Mouse (Mus musculus): ENCODE measurements around the gene Bahcc1. TPM values are rescaled to one million over a fixed set of nuclear protein-coding genes. Genes with fewer than 3 reads are reported as not detected.

Gene Bahcc1
- polyA plus RNA-seq (2017; shearing (Covaris generic)) = 0.19 TPM

GRCm38 (mm10) chr11:120232230-120233097, at the start of gene Bahcc1:
Gene Bahcc1 (plus strand): TSS chr11:120232947.

Other genes starting within 250 kb of the Bahcc1 start
- gene Aatk, start 185.8 kb upstream of the Bahcc1 start, polyA plus RNA-seq (2017; shearing (Covaris generic)) = 0.10 TPM
- gene Cep131, start 146.1 kb upstream of the Bahcc1 start, polyA plus RNA-seq (2017; shearing (Covaris generic)) = 4.9 TPM
- gene Tepsin, start 134.2 kb upstream of the Bahcc1 start, polyA plus RNA-seq (2017; shearing (Covaris generic)) = 17.0 TPM
- 60.2 TPM for gene Ndufaf8, start 134.0 kb upstream of the Bahcc1 start, polyA plus RNA-seq (2017; shearing (Covaris generic))
- gene Slc38a10, start 81.6 kb upstream of the Bahcc1 start, polyA plus RNA-seq (2017; shearing (Covaris generic)) = 118 TPM
- 2,667 TPM for gene Actg1, start 115.6 kb downstream of the Bahcc1 start, polyA plus RNA-seq (2017; shearing (Covaris generic))
- not detected for gene Fscn2, start 128.6 kb downstream of the Bahcc1 start, polyA plus RNA-seq (2017; shearing (Covaris generic))
- gene Faap100, start 145.8 kb downstream of the Bahcc1 start, polyA plus RNA-seq (2017; shearing (Covaris generic)) = 22.5 TPM
- gene Nploc4, start 204.8 kb downstream of the Bahcc1 start, polyA plus RNA-seq (2017; shearing (Covaris generic)) = 54.3 TPM
- gene Tspan10, start 209.7 kb downstream of the Bahcc1 start, polyA plus RNA-seq (2017; shearing (Covaris generic)) = not detected
- not detected for gene Pde6g, start 220.6 kb downstream of the Bahcc1 start, polyA plus RNA-seq (2017; shearing (Covaris generic))
- 2.0 TPM for gene Oxld1, start 225.1 kb downstream of the Bahcc1 start, polyA plus RNA-seq (2017; shearing (Covaris generic))
- gene Ccdc137, start 225.2 kb downstream of the Bahcc1 start, polyA plus RNA-seq (2017; shearing (Covaris generic)) = 19.8 TPM
- gene Arl16, start 234.7 kb downstream of the Bahcc1 start, polyA plus RNA-seq (2017; shearing (Covaris generic)) = 10.7 TPM